Mouse (Mus musculus) gastrocnemius, postnatal 36 days (tissue): ENCODE data around the gene BC055324. TPM values are rescaled to one million over a fixed set of nuclear protein-coding genes. Genes with fewer than 3 reads are reported as not detected.

Experiments used
- DNase-seq, 2 experiments: peaks; one replicate each; pipeline ENCODE4 v3.0.0; 2022
- intact Hi-C: fragments of 180-260 bp; cut with DNase I; formaldehyde crosslinking; loops from one replicate; pipeline ENCODE4 v1.15.1; 2025
- total RNA-seq, 2 experiments: library from RNA; stranded (reverse); gene quantifications; 2 replicates each; pipeline ENCODE4 v1.2.3; 2021

BC055324 gene
- total RNA-seq, 2 experiments from 2014 or later, result 0.18 to 0.20 TPM

- DNase-seq, result no peak
- intact Hi-C loops, result no loop called here
Observed at GRCm38 (mm10) chr1:163964008-163964689, 30.4 kb downstream of the BC055324 start.

GRCm38 (mm10) chr1:163958036-163958435 lies 36.6 kb downstream of the BC055324 start:
- no peak for DNase-seq
- intact Hi-C loops, result no loop called here

- no peak for DNase-seq
- intact Hi-C loops, result no loop called here
Observed at GRCm38 (mm10) chr1:163953396-163953795, 41.2 kb downstream of the BC055324 start.

- intact Hi-C loops, result no loop called here
- no peak for DNase-seq
Observed at GRCm38 (mm10) chr1:163942056-163942455, 52.5 kb downstream of the BC055324 start.

GRCm38 (mm10) chr1:163934591-163934990 lies 60.0 kb downstream of the BC055324 start:
- intact Hi-C loops, result no loop called here
- DNase-seq, result no peak

- intact Hi-C loops, result no loop called here
- no peak for DNase-seq
Observed at GRCm38 (mm10) chr1:163931801-163932200, 62.8 kb downstream of the BC055324 start.

GRCm38 (mm10) chr1:163930458-163930794 lies 64.2 kb downstream of the BC055324 start:
- intact Hi-C loops, result no loop called here
- no peak for DNase-seq

GRCm38 (mm10) chr1:163929636-163930457 lies 64.7 kb downstream of the BC055324 start:
- intact Hi-C loops, result loop anchor here (2.0 kb wide), 1 partner anchor 65 kb away; the partner anchor contains the start of genes BC055324 and Mettl18

DNA sequence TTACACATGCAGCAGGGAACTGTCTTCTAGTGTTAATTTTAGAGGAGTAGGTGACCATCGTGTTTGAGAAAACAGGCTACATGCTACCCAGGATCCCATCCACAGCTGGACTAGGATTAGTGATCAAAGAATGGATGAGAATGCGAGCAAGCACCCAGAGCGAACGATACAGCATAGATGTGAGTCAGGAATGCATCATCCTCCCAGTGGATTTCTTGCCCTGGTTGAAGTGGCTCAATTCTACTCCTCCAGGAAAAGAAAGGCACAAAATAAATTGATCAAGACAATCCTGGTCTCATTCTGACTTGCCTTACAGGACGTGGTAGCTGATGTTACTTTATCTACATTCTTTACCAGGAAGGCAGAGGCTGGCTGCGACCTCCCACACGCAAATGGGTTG lies 65.8 kb downstream of the BC055324 start, which contains the start of gene Scyl3:
Scyl3 (plus strand) TSS at position 255 of the 400 bp plus-strand sequence.
- intact Hi-C loops, result loop anchor here (2.0 kb wide), 1 partner anchor 66 kb away; the partner anchor contains the start of genes BC055324 and Mettl18
- DNase-seq, result no peak

More at GRCm38 (mm10) chr1:163929636-163930457, 64.7 kb downstream of the BC055324 start:
- peak; percentile 85 to 87 for DNase-seq

DNA sequence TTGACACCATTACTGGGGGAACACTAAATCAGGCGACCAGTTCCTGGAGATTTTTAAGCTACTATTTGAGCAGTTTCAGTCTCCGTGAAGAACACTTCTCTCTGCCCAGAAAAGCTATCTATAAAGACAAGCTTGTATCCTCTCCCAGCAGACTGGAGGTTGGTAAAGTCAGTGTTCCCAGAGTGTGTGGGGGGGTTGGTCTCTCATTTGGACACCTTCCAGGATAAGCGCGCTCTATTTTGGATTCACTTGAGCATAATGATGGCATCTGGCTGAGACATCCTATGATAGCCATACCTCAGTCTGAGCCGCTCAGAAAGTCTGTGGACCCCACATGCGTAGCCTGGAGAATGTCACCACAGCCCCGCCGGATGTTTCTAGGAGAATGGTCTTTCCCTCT lies 70.5 kb downstream of the BC055324 start:
- intact Hi-C loops, result no loop called here
- no peak for DNase-seq

GRCm38 (mm10) chr1:163917349-163918160 lies 77.0 kb downstream of the BC055324 start:
- DNase-seq, result no peak
- intact Hi-C loops, result no loop called here

DNA sequence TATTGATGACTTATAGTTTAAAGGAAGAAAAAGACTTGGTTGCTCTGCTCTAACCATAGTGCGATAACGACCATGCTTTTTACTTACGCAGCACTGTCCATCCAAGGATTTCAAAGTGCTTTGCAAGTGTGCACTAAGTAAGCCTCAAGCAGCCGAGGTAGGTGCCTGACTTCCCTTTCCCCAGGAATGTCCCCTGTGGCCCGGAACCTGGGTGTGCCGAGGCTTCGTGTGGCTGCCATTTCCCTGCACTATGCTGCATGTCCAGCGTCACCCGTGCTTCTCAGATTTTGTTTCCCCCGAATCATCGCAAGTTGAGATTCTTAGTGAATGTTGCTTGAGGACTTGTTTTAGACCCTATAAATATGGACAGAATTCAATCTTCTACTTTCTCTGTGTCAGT lies 82.6 kb downstream of the BC055324 start:
- intact Hi-C loops, result loop anchor here (2.0 to 5.0 kb wide), 2 partner anchors 763 to 820 kb away; no protein-coding TSS in a partner anchor
- no peak for DNase-seq

DNA sequence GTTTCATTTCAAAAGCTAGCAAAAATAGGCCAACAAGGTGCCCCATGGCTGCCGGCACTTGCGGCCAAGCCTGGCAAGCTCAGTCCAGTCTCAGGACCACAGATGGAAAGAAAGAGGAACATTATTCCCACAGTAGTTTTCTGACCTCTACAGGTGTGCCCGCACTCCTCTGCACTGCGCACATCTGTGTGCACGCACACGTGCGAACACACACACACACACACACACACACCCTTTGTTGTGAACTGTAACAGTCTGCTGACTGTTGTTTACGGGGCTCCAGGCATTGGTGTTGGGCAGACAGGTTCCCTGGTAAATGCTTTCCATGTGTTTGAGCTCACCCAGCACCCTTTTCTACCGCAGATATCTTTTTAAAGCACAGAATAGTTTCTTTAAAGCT lies 83.8 kb downstream of the BC055324 start:
- intact Hi-C loops, result loop anchor here (2.0 to 5.0 kb wide), 2 partner anchors 762 to 818 kb away; no protein-coding TSS in a partner anchor

GRCm38 (mm10) chr1:163910343-163910742 lies 84.3 kb downstream of the BC055324 start:
- no peak for DNase-seq
- intact Hi-C loops, result loop anchor here (2.0 to 5.0 kb wide), 2 partner anchors 762 to 818 kb away; no protein-coding TSS in a partner anchor

More for the DNA sequence above, 83.8 kb downstream of the BC055324 start:
- no peak for DNase-seq

DNA sequence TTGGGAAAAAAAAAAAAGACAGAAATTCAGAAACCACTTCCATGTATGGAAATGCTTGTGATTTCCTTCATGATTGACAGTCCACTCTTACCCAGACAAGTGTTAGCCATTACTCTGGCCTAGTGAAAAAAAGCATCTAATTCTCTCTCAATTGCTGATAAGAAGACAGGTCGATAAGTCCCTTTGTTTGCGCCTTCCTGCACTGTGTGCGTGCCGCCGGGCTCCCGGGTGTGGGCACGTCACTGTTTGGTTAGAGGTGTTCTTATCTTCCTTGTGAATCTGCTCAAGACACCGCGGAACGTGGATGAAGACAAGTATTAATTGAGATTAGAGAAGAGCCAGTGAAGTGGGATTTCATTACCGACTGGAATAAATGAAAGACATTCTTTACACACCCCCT lies 86.2 kb downstream of the BC055324 start:
- DNase-seq, result no peak
- intact Hi-C loops, result no loop called here

GRCm38 (mm10) chr1:163907007-163907811 lies 87.4 kb downstream of the BC055324 start:
- DNase-seq, result no peak
- intact Hi-C loops, result no loop called here

DNA sequence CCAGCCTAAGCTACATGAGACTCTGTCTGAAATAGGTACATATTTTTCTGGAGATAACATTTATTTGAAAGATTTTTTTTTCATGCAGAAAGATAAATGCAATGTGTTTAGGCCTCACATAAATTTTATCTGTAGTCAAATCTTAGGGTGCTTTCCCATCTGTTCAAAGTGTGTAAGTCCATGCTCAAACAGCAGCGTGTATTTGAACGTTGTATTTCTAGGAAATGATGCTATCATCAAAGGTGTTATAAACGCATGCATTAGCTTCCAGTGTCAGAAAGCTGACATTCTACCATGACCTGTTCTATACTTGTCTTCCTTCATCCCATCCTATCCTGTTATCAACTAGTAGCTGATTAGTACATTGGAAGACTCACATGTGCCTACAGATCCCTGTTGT lies 91.2 kb downstream of the BC055324 start:
- intact Hi-C loops, result no loop called here
- no peak for DNase-seq

- no peak for DNase-seq
- intact Hi-C loops, result no loop called here
Observed at GRCm38 (mm10) chr1:163900168-163900567, 94.4 kb downstream of the BC055324 start.

DNA sequence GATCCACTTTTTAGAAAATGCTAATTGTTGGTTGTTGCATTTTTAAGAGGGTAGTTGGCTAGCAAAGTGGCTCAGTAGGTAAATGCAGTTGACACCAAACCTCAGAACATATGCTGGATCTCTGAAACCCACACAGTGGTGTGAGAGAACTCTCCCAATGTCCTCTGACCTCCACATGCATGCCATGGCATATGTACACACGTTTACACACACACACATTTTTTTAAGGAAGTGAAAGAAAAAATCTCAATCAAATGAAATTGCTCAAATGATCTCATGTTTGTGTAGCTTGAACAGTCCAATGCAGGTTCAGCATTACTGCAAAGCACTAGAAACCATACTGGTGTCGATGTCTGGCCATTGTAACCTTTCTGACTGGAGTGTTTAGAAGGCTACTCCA lies 95.0 kb downstream of the BC055324 start:
- intact Hi-C loops, result no loop called here
- DNase-seq, result no peak

DNA sequence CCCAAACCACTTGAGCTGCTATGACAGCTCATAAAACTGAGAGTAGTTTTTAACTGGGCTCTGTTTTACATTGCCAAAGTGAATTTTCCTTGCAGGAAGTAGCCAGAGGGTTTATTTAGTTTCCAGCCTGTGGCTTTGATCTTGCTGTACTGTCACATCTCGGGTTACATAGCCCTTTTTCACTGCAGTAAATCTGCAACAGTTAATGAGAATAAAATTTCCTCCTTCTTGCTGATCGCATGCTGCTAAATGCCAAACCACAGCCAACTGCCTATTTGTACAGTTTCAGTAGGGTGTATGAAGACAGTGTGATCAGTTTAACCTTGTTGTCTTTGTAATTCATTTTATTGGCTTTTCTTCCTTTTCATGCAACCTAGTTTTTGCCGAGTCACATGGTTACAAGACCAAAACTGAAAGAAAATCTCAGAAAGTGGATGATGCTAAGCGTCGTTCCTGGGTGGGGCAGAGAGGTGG lies 96.3 kb downstream of the BC055324 start:
- no peak for DNase-seq
- intact Hi-C loops, result no loop called here
